Mouse (Mus musculus) left cerebral cortex, adult 18-20 months (tissue): ENCODE data around the gene D130043K22Rik. TPM values are rescaled to one million over a fixed set of nuclear protein-coding genes. Genes with fewer than 3 reads are reported as not detected.

Experiments
- DNase-seq, 2 experiments: peaks; one replicate each; pipeline ENCODE4 v3.0.0; 2021 to 2022; ENCODE audit warnings: low spot score in 2 of 2, mixed read lengths in 1 of 2
- total RNA-seq, 2 experiments: library from RNA; stranded (reverse); gene quantifications; 2 replicates each; pipeline ENCODE4 v1.2.3; 2021

Gene D130043K22Rik
- total RNA-seq, 2 experiments from 2014 or later, result 29.7 to 30.5 TPM

GRCm38 (mm10) chr13:24892516-24892915 is 47.6 kb downstream of the D130043K22Rik start:
- no peak for DNase-seq

GRCm38 (mm10) chr13:24893880-24894279 is 48.9 kb downstream of the D130043K22Rik start:
- no peak for DNase-seq

- DNase-seq, result no peak
Measured at GRCm38 (mm10) chr13:24901916-24902315, 57.0 kb downstream of the D130043K22Rik start.

- no peak for DNase-seq
Measured at GRCm38 (mm10) chr13:24903412-24903811, 58.5 kb downstream of the D130043K22Rik start.

GRCm38 (mm10) chr13:24905422-24905821 is 60.5 kb downstream of the D130043K22Rik start:
- no peak for DNase-seq

DNA sequence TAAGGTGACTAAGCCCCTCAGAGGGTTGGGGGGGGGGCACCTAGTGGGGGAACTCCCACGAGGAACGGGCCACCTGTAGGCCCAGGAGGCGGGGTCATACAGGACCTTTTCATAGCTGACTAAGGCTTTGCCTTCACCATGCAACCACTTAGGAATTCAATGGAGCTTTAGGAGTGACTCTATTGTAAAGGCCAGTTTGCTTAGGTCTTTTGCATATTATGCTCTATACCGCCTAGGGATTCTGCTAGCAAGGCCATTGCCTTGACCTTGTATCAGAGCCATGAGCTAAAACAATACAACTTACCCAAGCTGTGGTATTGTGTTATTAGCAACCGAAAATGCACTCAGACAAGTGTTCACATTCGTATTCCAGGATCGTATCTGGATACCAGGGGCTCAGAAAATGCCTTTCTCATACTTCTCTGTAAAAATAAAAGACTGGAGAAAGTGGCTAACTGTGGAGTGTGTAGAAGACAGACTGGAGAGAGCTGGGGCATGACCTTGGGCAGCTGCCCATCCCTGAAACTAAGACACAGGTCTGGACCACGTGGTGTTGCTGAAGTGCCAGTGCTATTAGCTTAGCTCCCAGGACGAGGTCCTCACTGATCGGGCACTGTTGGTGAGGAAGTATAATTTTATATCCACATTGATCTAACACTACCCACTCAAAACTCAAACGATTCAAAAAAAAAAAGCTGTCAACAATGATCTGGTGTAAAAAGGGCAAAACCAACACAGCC is 62.1 kb downstream of the D130043K22Rik start:
- no peak for DNase-seq

GRCm38 (mm10) chr13:24909112-24909511 is 64.2 kb downstream of the D130043K22Rik start:
- DNase-seq, result no peak

DNA sequence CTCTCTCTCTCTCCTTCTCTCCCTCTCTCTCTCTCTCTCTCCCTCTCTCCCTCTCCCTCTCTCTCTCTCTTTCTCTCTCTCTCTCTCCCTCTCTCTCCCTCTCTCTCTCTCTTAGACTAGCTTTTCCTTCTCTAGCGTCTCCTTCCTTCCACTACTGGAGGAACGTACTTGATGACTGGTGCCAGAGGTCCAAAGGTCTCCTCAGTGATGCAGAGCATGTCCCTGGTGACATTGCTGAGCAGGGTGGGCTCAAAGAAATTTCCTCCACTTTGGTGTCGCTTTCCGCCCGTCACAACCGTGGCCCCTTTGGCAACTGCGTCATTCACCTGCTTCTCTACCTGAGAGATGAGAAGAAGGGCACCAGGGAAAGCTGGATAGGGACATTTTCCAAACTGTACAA is 68.6 kb downstream of the D130043K22Rik start:
- DNase-seq, result no peak

GRCm38 (mm10) chr13:24914915-24915314 is 70.0 kb downstream of the D130043K22Rik start:
- no peak for DNase-seq

DNA sequence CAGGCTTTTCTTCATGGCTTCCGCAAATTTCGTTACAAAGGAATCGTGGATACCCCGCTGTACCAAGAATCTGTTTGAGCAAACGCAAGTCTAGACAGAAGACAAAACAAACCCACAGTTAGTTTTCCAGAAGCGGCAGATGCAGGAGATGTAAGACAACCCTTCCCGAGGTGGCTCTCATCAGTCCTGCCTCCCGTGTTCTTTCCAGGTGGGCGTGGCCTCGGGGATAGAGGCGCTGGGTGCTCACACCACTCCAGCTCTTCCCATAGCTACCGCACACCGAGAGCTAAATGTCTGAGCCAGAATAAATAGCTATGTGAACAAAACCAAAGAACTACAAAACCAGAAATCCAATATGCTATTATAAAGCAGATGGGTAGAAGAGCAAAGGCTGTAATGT is 70.9 kb downstream of the D130043K22Rik start:
- no peak for DNase-seq

- DNase-seq, result peak; percentile 32 to 50
Measured at GRCm38 (mm10) chr13:24920333-24920977, 75.5 kb downstream of the D130043K22Rik start.

- no peak for DNase-seq
Measured at GRCm38 (mm10) chr13:24921281-24921680, 76.3 kb downstream of the D130043K22Rik start.

- no peak for DNase-seq
Measured at GRCm38 (mm10) chr13:24923991-24924390, 79.1 kb downstream of the D130043K22Rik start.

GRCm38 (mm10) chr13:24930591-24930990 is 85.7 kb downstream of the D130043K22Rik start:
- no peak for DNase-seq

DNA sequence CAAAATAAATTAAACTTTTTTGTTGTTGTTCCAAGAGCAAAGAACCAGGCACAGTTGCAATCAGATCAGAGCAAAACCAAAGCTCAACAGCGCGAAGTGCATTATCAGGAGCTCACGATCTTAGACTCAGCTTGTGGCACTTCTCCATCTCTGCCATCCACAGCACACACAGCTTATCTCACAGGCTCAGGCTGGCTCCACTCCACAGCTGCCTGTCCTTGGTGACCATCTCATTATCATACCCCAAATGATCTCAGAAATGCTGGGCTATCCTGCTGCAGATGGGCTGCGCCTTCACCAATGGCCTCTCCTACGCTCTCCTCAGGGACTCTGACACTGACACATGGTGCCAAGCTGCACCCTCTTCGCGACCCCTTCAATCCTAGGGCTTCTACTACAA is 88.3 kb downstream of the D130043K22Rik start:
- no peak for DNase-seq

DNA sequence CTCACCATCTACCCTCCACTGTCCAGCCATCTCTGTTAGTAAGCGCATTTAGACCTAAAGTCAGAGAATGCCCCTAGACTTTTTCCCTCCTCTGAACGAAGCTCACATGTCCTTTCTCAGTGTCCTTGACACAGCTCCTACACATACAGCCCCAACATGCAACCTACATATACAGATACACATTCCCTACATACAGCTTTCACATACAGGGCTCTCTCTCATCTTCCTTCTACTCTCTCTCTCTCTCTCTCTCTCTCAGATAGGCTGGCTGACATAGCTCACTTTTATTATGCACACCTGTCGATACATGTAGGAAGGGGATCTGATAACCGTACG is 91.8 kb downstream of the D130043K22Rik start:
- DNase-seq, result no peak

GRCm38 (mm10) chr13:24937108-24937838 is 92.3 kb downstream of the D130043K22Rik start, which contains the start of gene Aldh5a1:
TSS of gene Aldh5a1 (minus strand) at chr13:24937661.
- peak; percentile 76 to 86 for DNase-seq

DNA sequence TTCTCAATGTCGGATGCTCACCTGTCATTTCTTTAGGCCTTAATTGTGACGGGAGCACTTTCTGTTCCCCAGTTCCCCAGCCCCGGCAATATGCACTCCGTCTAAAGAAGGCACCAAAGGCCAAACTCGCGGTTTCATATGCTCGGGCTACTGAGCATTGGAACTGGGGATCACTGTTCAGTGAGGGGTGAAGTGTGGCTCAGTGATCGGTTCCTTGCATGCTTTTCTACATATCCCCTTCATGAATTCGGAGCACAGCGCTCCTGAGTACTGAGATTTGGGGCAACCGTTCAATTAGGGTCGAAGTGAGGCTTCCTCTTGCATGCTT is 92.9 kb downstream of the D130043K22Rik start:
- no peak for DNase-seq

- peak; percentile 80 to 84 for DNase-seq
Measured at GRCm38 (mm10) chr13:24938683-24939082, 93.7 kb downstream of the D130043K22Rik start.

DNA sequence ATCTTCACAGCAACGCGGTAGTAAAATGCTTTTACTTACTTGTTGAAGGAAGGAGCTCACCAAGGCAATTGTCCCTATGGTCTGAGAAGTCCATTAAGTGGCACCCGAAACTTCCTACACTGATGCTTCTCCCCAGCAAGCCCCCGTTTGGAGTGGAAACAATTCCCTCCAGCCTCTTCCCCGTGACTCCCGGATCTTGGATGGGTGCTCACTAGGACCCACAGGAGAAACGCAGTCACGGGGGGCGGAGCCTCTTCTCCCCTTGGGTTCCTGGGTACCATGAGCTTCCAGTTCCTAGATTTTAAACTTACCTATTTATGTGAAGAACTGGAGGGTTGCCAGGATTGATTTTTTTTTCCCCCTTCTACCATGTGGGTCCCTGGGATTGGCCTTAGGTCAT is 94.5 kb downstream of the D130043K22Rik start:
- no peak for DNase-seq

DNA sequence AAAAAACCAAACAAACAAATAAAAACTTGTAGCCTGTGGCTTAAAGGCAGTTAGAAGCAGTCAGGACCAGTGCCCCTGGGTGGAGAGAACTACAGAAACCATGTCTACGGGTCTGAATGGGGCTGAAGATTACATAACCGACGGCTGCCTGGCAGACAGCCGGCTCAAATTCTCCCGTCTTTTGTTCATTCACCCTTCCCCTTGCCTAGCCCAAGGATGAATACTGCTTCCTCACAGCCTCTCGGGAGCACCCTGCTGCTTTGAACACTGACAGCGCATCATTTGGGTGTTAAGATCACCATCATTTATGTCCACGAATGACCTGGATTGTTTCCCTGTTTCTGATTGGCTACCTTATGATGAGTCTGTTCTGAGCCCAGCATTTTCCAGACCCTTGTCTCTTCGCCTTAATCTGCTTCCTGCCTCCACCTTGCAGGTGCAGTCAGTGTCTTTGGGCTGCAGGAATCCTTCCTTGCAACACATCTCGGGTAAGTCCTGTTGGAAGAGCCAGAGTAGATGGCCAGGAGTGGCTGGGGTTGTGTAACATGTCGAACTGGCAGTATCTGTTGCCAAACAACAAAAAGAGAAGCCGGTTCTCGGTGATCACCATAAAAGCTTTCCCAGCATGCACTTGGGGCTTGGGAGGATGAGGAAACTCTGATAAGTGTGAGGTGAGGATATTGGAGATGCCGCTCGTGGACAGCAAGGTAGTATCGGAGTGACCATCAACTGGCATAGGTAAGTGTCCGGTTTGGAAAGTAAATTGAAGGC is 97.8 kb downstream of the D130043K22Rik start, which contains the start of gene Gpld1:
Gene Gpld1 (plus strand): TSS at position 641 of the 771 bp plus-strand sequence.
- DNase-seq, result peak; percentile 16 to 20
